Mouse (Mus musculus): ENCODE data around the gene Lpxn. TPM values are rescaled to one million over a fixed set of nuclear protein-coding genes. Genes with fewer than 3 reads are reported as not detected.

The Lpxn gene
- polyA plus RNA-seq (2012; ENCODE audit: low replicate concordance), result 0.54 and 1.7 TPM in 2 replicates

DNA sequence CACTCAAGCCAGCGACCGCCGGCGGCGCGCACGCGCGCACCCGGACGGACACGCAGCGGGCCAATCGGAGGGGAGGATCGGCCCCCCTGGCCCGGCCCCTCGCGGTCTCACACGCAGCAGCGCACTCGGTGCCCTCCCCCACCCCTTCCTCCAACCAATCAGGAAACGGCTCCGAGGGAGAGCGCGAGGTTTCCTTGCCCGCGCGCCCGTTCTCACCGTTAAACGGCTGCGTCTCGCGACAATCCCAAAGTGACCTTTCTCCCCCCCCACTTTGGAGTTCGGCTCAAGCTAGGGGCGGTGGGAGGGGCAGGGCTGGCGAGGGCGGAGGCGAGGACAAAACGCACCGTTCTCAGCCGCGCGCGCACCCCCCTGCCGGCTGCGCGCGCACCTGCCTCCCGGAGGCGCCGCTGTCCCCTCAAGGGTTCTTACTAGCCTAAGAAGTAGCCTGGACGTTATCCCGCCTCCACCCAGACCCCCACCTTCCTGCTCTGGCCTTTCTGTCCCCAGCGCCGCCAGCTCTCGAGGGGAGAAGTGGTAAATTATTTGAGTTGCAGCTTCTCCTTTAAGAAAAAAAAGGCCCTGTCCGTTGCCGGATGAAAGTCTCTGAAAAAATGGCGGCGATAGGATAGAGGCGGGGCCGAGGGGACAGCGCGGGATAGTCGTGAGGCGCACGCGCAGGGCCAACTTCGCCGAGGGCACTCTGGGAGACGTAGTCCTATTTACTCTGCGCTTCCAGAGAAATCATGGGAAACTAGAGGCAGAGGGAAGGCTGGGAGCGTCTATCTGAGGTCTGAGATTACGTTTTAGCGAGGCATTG, at the start of gene Lpxn, which contains the start of gene Zfp91:
Lpxn (plus strand) TSS at position 683 of the 817 bp plus-strand sequence.
Zfp91 (minus strand) TSS at position 616 of the 817 bp plus-strand sequence.

DNA sequence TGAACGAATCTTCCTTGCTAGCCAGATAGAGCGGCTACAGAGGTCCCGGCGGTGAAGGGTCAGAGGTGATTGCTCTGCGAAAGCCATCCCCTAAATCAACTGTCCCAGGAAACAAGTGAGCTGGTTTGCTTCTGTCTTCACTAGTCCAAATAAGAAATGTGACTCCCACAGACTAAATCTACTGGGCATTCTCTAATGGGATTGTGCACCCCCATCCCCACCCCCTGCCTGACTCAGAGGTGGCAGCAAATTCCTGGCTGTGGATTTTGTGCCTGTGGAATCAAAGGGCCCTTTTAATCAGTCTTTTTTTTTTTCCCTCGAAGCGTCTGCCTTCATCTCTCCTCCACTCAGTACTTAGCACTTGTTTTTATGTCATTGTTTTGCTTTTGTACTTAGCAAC, 30.7 kb upstream of the Lpxn start, which contains the start of gene Cntf:
Cntf (minus strand) TSS at position 325 of the 400 bp plus-strand sequence.

GRCm38 (mm10) chr19:12846382-12846781, 50.4 kb downstream of the Lpxn start, which contains the start of gene Gm5244:
Gene Gm5244, plus strand, starts transcription at chr19:12846682.

GRCm38 (mm10) chr19:12856983-12857382, 61.0 kb downstream of the Lpxn start, which contains the start of gene Olfr1444:
Gene Olfr1444, plus strand, starts transcription at chr19:12857283.

Other genes starting within 250 kb of the Lpxn start
- gene Gm4952, start 196.2 kb upstream of the Lpxn start, polyA plus RNA-seq (2012; ENCODE audit: low replicate concordance), result not detected in 2 replicates
- not detected in 2 replicates for gene Glyat, start 162.9 kb upstream of the Lpxn start, polyA plus RNA-seq (2012; ENCODE audit: low replicate concordance)
- gene Olfr1442, start 125.8 kb upstream of the Lpxn start, polyA plus RNA-seq (2012; ENCODE audit: low replicate concordance), result not detected in 2 replicates
- not detected in 2 replicates for gene Olfr1443, start 118.1 kb upstream of the Lpxn start, polyA plus RNA-seq (2012; ENCODE audit: low replicate concordance)
- not detected in 2 replicates for gene Keg1, start 100.4 kb upstream of the Lpxn start, polyA plus RNA-seq (2012; ENCODE audit: low replicate concordance)
- not detected in 2 replicates for gene Cntf, start 30.6 kb upstream of the Lpxn start, polyA plus RNA-seq (2012; ENCODE audit: low replicate concordance)
- gene Zfp91, start 67 bp upstream of the Lpxn start, polyA plus RNA-seq (2012; ENCODE audit: low replicate concordance), result 27.9 and 41.2 TPM in 2 replicates
- gene Gm5244, start 50.5 kb downstream of the Lpxn start, polyA plus RNA-seq (2012; ENCODE audit: low replicate concordance), result not detected in 2 replicates
- not detected in 2 replicates for gene Olfr1444, start 61.1 kb downstream of the Lpxn start, polyA plus RNA-seq (2012; ENCODE audit: low replicate concordance)
- gene Olfr1445, start 87.7 kb downstream of the Lpxn start, polyA plus RNA-seq (2012; ENCODE audit: low replicate concordance), result 0.18 TPM in 1 of 2 replicates, not detected in the other
- gene Olfr1446, start 97.3 kb downstream of the Lpxn start, polyA plus RNA-seq (2012; ENCODE audit: low replicate concordance), result 0.09 TPM in 1 of 2 replicates, not detected in the other
- gene Olfr1447, start 107.5 kb downstream of the Lpxn start, polyA plus RNA-seq (2012; ENCODE audit: low replicate concordance), result not detected in 2 replicates
- gene Olfr1448, start 128.2 kb downstream of the Lpxn start, polyA plus RNA-seq (2012; ENCODE audit: low replicate concordance), result not detected in 2 replicates
- gene Olfr1449, start 134.6 kb downstream of the Lpxn start, polyA plus RNA-seq (2012; ENCODE audit: low replicate concordance), result not detected in 2 replicates
- not detected in 2 replicates for gene Olfr1450, start 154.1 kb downstream of the Lpxn start, polyA plus RNA-seq (2012; ENCODE audit: low replicate concordance)
- not detected in 2 replicates for gene Olfr1451, start 198.8 kb downstream of the Lpxn start, polyA plus RNA-seq (2012; ENCODE audit: low replicate concordance)
- not detected in 2 replicates for gene Olfr1453, start 232.1 kb downstream of the Lpxn start, polyA plus RNA-seq (2012; ENCODE audit: low replicate concordance)